Mouse (Mus musculus): ENCODE measurements at regions not wholly inside any gene's neighbourhood (a gene's known extent, or its start where the extent isn't known, plus 50 kb on each side); places are given as distances from the start of the nearest gene placed in this dataset.

DNA sequence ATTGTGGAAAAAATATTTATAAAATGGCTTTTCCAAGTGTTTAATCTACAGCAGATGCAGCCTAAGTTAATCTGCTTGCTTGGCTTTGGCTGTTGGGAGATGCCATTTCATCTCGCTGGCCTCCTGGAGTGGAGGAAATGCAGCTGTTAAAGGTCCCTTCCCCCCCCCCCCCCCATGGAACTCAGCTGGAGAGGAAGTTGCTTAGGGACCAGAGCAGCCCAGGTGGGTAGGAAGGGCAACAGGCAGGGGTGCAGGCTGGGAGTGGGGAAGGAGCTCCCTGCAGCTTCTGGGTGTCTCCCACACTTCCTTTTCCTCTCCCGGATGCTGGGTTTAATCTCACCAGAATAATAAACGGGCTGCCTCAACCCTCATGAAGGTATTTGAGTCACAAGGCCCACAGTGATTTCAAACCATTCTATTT lies 104.0 kb upstream of the Pmepa1 start:
- H3K4me3 ChIP-seq (ENCODE audit: low read depth, low read length): no peak overlapping the region
- no peak for ATAC-seq (ENCODE audit: low FRiP score)
- H3K4me2 ChIP-seq: no peak overlapping the region
- H3K4me1 ChIP-seq (ENCODE audit: control insufficient read depth, insufficient read depth, low read length): no peaks in the 10 kb centered on the region
- peak; percentile 57 for DNase-seq (ENCODE audit: low spot score, missing footprints)
- H3K9ac ChIP-seq (ENCODE audit: low read length): no peak overlapping the region
- no peaks in the 10 kb centered on the region for H3K36me3 ChIP-seq (ENCODE audit: control insufficient read depth, insufficient read depth, low read length)
- H3K27ac ChIP-seq (ENCODE audit: low read depth, low read length): no peak overlapping the region
- no peaks in the 10 kb centered on the region for H3K9me3 ChIP-seq (ENCODE audit: control insufficient read depth, low read length)
- 77% methylated on average over 3 of the region's 3 CpGs for WGBS
- H3K27me3 ChIP-seq (ENCODE audit: control insufficient read depth, insufficient read depth, low read length): no peaks in the 10 kb centered on the region

DNA sequence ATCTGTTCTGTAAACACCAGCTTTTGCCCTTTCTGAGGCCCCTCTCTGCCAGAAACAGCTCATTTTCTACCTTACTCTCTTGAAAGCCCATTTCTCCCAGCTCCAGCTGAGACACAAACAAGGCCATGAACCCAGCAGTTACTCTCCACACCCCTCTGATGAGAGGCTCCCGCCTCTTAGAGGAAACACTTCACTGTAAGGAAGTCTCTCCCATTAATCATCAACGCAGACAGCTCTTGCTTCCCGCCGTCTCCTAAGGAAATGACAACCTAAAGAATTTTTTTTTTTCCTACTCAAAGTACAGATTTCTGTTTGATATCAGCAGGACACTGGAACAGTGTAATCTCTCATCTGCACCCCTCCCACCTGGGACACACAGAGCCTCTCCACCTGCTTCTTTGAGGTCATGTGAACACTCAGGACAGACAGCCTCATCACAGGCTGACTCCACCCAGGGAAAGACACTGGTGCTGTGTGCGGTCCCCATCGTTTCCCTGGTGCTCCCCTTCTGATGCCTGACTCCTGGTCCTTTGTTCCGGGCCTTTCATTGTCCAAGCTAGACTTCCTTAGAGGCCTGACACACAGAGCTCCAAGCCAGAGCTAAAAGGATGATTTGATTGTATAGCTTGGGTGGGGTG lies 106.0 kb upstream of the Pmepa1 start:
- 63% methylated on average over 7 of the region's 7 CpGs for WGBS
- Histone ChIP-seq H3K27me3 (ENCODE audit: control insufficient read depth, insufficient read depth, low read length) (no peaks in the 10 kb centered on the region), H3K4me3 (ENCODE audit: low read depth, low read length) (no peak overlapping the region), H3K9me3 (ENCODE audit: control insufficient read depth, low read length) (no peaks in the 10 kb centered on the region), H3K9ac (ENCODE audit: low read length) (no peak overlapping the region), H3K36me3 (ENCODE audit: control insufficient read depth, insufficient read depth, low read length) (no peaks in the 10 kb centered on the region), H3K27ac (ENCODE audit: low read depth, low read length) (no peak overlapping the region), H3K4me1 (ENCODE audit: control insufficient read depth, insufficient read depth, low read length) (no peaks in the 10 kb centered on the region), H3K4me2 (no peak overlapping the region)
- peak; percentile 31 for DNase-seq (ENCODE audit: low spot score, missing footprints)
- ATAC-seq (ENCODE audit: low FRiP score): no peak

DNA sequence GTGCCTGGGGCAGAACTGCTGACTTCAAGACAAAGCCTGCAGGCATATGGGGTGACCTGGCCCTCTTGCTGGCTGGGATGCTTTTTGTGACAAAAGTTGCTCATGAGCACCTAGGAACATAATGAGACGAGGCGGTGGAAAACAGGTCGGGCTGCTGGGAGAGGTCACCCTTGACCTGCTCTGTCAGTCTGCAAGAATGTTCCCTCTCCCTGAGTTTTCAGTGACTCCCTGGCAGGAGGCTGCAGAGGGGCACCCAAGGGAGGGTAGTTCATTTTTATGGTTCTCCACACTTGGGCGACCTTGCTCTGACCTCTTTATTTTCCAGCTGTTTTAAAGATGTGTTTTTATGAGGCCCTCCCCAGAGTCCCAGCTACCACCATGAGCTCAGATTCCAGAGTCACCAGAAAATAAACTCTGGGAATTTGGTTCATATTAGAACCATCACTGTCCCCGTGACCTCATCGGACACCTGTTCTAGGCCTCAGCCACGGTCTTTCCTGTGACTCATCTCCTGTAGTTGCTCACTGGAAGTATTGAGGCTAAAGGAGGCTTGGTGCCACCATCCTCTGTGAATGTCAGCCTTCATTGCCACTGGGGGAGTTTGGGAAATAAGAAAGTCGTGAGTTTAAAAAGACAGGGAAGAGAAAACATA lies 108.7 kb upstream of the Pmepa1 start:
- Histone ChIP-seq H3K27ac (ENCODE audit: low read depth, low read length) (no peak overlapping the region), H3K4me1 (ENCODE audit: control insufficient read depth, insufficient read depth, low read length) (no peaks in the 10 kb centered on the region), H3K27me3 (ENCODE audit: control insufficient read depth, insufficient read depth, low read length) (no peaks in the 10 kb centered on the region), H3K4me3 (ENCODE audit: low read depth, low read length) (no peak overlapping the region), H3K9me3 (ENCODE audit: control insufficient read depth, low read length) (no peaks in the 10 kb centered on the region), H3K9ac (ENCODE audit: low read length) (no peak overlapping the region), H3K4me2 (no peak overlapping the region), H3K36me3 (ENCODE audit: control insufficient read depth, insufficient read depth, low read length) (no peaks in the 10 kb centered on the region)
- no peak for ATAC-seq (ENCODE audit: low FRiP score)
- WGBS: 82% methylated on average over 8 of the region's 8 CpGs
- peak; percentile 26 for DNase-seq (ENCODE audit: low spot score, missing footprints)

DNA sequence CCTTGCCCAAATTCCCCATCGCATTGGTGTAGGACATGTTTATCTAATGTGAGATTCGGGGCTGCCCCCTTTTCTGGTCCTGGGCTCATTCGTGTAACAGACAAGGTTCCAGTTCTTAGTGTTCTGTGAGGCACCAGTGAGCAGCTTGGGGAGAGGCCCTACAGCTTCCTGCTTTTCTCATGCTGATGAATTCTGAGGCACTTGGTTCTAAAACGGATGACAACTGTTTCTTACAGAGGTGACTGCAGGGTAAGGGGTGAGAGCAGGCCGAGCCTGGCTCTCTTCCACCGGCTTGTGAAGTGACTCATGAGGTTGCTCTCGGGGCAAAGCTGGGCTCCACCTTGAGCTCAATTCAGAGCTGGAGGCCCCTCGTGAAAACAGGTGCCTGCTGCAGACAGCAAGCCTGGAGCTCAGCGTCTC lies 109.4 kb upstream of the Pmepa1 start:
- Histone ChIP-seq H3K36me3 (ENCODE audit: control insufficient read depth, insufficient read depth, low read length) (no peaks in the 10 kb centered on the region), H3K27me3 (ENCODE audit: control insufficient read depth, insufficient read depth, low read length) (no peaks in the 10 kb centered on the region), H3K4me3 (ENCODE audit: low read depth, low read length) (no peak overlapping the region), H3K27ac (ENCODE audit: low read depth, low read length) (no peak overlapping the region), H3K4me2 (no peak overlapping the region), H3K9me3 (ENCODE audit: control insufficient read depth, low read length) (no peaks in the 10 kb centered on the region), H3K9ac (ENCODE audit: low read length) (no peak overlapping the region), H3K4me1 (ENCODE audit: control insufficient read depth, insufficient read depth, low read length) (no peaks in the 10 kb centered on the region)
- 75% methylated on average over 9 of the region's 9 CpGs for WGBS
- peak; percentile 33 for DNase-seq (ENCODE audit: low spot score, missing footprints)
- ATAC-seq (ENCODE audit: low FRiP score): no peak

DNA sequence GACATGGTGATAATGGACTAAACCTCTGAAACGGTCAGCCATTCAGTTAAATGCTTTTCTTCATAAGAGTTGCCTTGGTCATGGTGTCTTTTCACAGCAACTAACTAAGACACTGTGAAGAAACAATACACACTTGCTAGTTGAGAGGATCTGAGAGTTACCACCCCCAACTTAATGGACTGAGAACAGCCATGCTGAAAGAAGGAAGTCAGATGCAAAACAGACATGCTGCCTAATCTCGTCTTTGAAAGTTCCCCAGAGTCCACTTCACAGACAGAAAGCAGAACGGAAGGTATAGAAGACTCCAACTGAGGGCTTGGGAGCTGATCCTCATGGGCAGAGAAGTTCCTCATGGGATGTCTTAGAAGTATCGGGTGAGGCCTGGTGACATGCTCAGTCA lies 111.8 kb upstream of the Pmepa1 start:
- Histone ChIP-seq H3K27me3 (ENCODE audit: control insufficient read depth, insufficient read depth, low read length) (no peaks in the 10 kb centered on the region), H3K36me3 (ENCODE audit: control insufficient read depth, insufficient read depth, low read length) (no peaks in the 10 kb centered on the region), H3K4me3 (ENCODE audit: low read depth, low read length) (no peak overlapping the region), H3K4me1 (ENCODE audit: control insufficient read depth, insufficient read depth, low read length) (no peaks in the 10 kb centered on the region), H3K4me2 (no peak overlapping the region), H3K27ac (ENCODE audit: low read depth, low read length) (no peak overlapping the region), H3K9me3 (ENCODE audit: control insufficient read depth, low read length) (no peaks in the 10 kb centered on the region; the same call in 1 of the 2 replicates), H3K9ac (ENCODE audit: low read length) (no peak overlapping the region)
- ATAC-seq (ENCODE audit: low FRiP score) (no peak), DNase-seq (ENCODE audit: low spot score, missing footprints) (no peak)
- 76% methylated on average over 4 of the region's 4 CpGs for WGBS

GRCm38 (mm10) chr2:173392557-173393323 lies 116.4 kb upstream of the Pmepa1 start:
- Histone ChIP-seq H3K4me1 (ENCODE audit: control insufficient read depth, insufficient read depth, low read length) (no peaks in the 10 kb centered on the region), H3K27ac (ENCODE audit: low read depth, low read length) (no peak overlapping the region), H3K9me3 (ENCODE audit: control insufficient read depth, low read length) (no peaks in the 10 kb centered on the region; the same call in 1 of the 2 replicates), H3K4me3 (ENCODE audit: low read depth, low read length) (no peak overlapping the region), H3K27me3 (ENCODE audit: control insufficient read depth, insufficient read depth, low read length) (no peaks in the 10 kb centered on the region), H3K9ac (ENCODE audit: low read length) (no peak overlapping the region), H3K4me2 (no peak overlapping the region), H3K36me3 (ENCODE audit: control insufficient read depth, insufficient read depth, low read length) (no peaks in the 10 kb centered on the region)
- 91% methylated on average over 14 of the region's 14 CpGs for WGBS
- ATAC-seq (ENCODE audit: low FRiP score) (no peak), DNase-seq (ENCODE audit: low spot score, missing footprints) (no peak)

DNA sequence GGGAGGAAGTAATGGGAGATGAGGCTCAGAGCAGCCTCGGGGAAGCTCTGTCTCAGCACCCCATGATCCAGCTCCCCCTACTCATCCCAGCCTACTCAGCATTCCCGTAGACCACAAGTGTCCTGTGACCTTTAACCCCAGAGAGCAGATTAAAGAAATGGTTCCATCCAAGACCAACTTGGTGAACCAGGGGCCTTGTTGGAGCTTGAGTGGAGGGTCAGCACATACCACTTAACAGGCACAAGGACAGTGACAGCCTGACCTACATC lies 116.9 kb upstream of the Pmepa1 start:
- no peaks in the 10 kb centered on the region for H3K4me1 ChIP-seq (ENCODE audit: control insufficient read depth, insufficient read depth, low read length)
- no peak overlapping the region for H3K4me2 ChIP-seq
- H3K36me3 ChIP-seq (ENCODE audit: control insufficient read depth, insufficient read depth, low read length): no peaks in the 10 kb centered on the region
- H3K9me3 ChIP-seq (ENCODE audit: control insufficient read depth, low read length): no peaks in the 10 kb centered on the region; the same call in 1 of the 2 replicates
- DNase-seq (ENCODE audit: low spot score, missing footprints): no peak
- no peak overlapping the region for H3K9ac ChIP-seq (ENCODE audit: low read length)
- no peak overlapping the region for H3K4me3 ChIP-seq (ENCODE audit: low read depth, low read length)
- ATAC-seq (ENCODE audit: low FRiP score): no peak
- 51% methylated on average over 2 of the region's 2 CpGs for whole genome bisulfite sequencing
- no peaks in the 10 kb centered on the region for H3K27me3 ChIP-seq (ENCODE audit: control insufficient read depth, insufficient read depth, low read length)
- no peak overlapping the region for H3K27ac ChIP-seq (ENCODE audit: low read depth, low read length)

DNA sequence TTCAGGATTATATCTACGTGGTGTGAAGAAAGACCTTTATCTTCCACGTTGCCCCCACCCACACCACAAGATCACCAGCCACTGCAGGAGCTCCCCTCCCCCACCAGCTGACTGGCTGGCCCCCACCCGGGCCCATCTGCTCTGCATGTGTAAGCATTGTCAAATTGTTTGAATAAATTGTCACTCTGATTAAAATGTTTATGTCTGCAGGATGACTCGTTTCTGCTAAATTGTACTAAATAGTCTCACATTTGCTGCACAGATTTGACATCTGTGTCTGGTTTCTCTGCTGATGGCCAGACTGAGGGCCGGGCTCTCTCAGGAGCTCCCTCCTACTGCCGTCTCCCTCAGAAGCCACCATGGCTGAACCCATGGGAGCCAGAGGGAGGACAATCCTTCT lies 119.2 kb upstream of the Pmepa1 start:
- H3K9ac ChIP-seq (ENCODE audit: low read length): no peak overlapping the region
- no peak overlapping the region for H3K4me3 ChIP-seq (ENCODE audit: low read depth, low read length)
- H3K4me1 ChIP-seq (ENCODE audit: control insufficient read depth, insufficient read depth, low read length): no peaks in the 10 kb centered on the region
- ATAC-seq (ENCODE audit: low FRiP score): no peak
- DNase-seq (ENCODE audit: low spot score, missing footprints): no peak
- H3K9me3 ChIP-seq (ENCODE audit: control insufficient read depth, low read length): no peaks in the 10 kb centered on the region; the same call in 1 of the 2 replicates
- no peaks in the 10 kb centered on the region for H3K36me3 ChIP-seq (ENCODE audit: control insufficient read depth, insufficient read depth, low read length)
- H3K27ac ChIP-seq (ENCODE audit: low read depth, low read length): no peak overlapping the region
- no peaks in the 10 kb centered on the region for H3K27me3 ChIP-seq (ENCODE audit: control insufficient read depth, insufficient read depth, low read length)
- H3K4me2 ChIP-seq: no peak overlapping the region
- 63% methylated on average over 6 of the region's 6 CpGs for WGBS

DNA sequence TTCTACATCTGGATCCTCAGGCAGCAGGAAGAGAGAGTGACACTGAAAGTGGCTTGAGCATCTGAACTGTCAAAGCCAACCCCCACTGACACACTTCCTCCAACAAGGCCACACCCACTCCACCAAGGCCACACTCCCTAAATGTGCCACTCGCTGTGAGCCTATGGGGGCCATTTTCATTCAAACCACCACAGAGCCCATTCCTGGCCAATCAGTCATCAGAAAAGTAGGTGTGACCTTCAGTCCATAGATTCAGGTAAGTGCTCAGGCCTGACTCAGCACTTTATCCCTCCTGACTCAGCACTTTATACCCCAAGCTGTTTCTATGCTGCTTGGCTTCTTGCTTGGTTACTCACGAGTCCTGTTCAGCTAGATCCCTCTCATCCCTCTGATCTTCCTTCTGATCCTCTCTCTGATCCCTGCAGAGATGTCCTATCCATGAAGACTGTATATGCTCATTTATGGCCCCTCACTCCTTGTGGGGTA lies 121.6 kb upstream of the Pmepa1 start:
- Histone ChIP-seq H3K27ac (ENCODE audit: low read depth, low read length) (no peak overlapping the region), H3K27me3 (ENCODE audit: control insufficient read depth, insufficient read depth, low read length) (no peaks in the 10 kb centered on the region)

More for the DNA sequence above, 121.6 kb upstream of the Pmepa1 start:
- no peaks in the 10 kb centered on the region for H3K36me3 ChIP-seq (ENCODE audit: control insufficient read depth, insufficient read depth, low read length)
- no peak overlapping the region for H3K4me2 ChIP-seq
- H3K4me3 ChIP-seq (ENCODE audit: low read depth, low read length): no peak overlapping the region
- ATAC-seq (ENCODE audit: low FRiP score) (no peak), DNase-seq (ENCODE audit: low spot score, missing footprints) (no peak)
- H3K9me3 ChIP-seq (ENCODE audit: control insufficient read depth, low read length): no peaks in the 10 kb centered on the region
- WGBS: 91% methylated on average over 2 of the region's 2 CpGs
- H3K9ac ChIP-seq (ENCODE audit: low read length): no peak overlapping the region
- no peaks in the 10 kb centered on the region for H3K4me1 ChIP-seq (ENCODE audit: control insufficient read depth, insufficient read depth, low read length)
